ENCODE assay signal across 27 mouse cellular contexts in the genomic region with DNA sequence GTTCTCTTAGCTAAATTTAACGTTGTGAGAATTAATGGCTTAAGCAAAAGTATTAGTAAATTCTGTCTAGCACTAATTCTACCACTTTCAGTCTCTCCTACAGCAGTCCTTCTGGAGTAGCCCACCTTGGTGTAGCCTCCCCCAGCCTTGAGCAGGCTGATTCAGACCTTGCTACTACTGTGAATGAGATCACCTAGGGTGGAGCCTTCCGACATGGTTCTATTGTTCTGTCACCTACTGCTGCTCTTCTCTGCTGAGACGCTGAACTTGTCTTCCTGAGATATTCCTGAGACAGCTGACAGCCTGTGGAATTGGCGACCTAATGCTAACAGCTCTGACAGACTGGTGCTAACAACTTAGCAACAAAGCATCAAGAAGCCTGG. TPM values are rescaled to one million over a fixed set of nuclear protein-coding genes. Genes with fewer than 3 reads are reported as not detected.
DNase-seq lines count a peak whose midpoint lies in the region; ATAC-seq and TF ChIP-seq lines count a peak whose summit lies in the region.
"Had no signal": no experiment of that assay in that cellular context is flagged by ENCODE, and none has a peak within 500 bp of the region (broad histone marks: within the 10 kb centered on the region; RNA-seq: fewer than 3 reads in every experiment).

No protein-coding gene starts in this region.

- intact Hi-C loops in heart, adult 2 months (cut with DNase I) = loop anchor here (2.0 kb wide), 1 partner anchor 64 kb away; no protein-coding TSS in a partner anchor
- intact Hi-C loops in heart, postnatal 25 days (cut with DNase I) = loop anchor here (10.0 kb wide), 1 partner anchor 100 kb away; no protein-coding TSS in a partner anchor

- no peaks in the 10 kb centered on the region for H3K9me3 ChIP-seq in kidney, postnatal 0 days (replicated peaks; ENCODE audit: low read length)
- no peaks in the 10 kb centered on the region for H3K9me3 ChIP-seq in limb, embryonic 15.5 days
- H3K9me3 ChIP-seq: hindbrain, embryonic 13.5 days; megakaryocyte, embryonic 14.5 days; neural tube, embryonic 13.5 days had no signal

- H3K27me3 ChIP-seq in heart, adult 2 months (ENCODE audit: control insufficient read depth, insufficient read depth, low read length) = no peaks in the 10 kb centered on the region
- no peaks in the 10 kb centered on the region for H3K27me3 ChIP-seq in kidney, postnatal 0 days (ENCODE audit: insufficient read depth, low read length)
- no peaks in the 10 kb centered on the region for H3K27me3 ChIP-seq in limb, embryonic 15.5 days
- H3K27me3 ChIP-seq: hindbrain, embryonic 13.5 days; megakaryocyte, embryonic 14.5 days; neural tube, embryonic 13.5 days; Patski had no signal

- peak overlapping the region; percentile 21 for H3K27ac ChIP-seq in heart, adult 2 months
- H3K27ac ChIP-seq in kidney, postnatal 0 days = 0 out of 2 replicates have a peak overlapping the region, but pooled peaks have one; percentile 21
- H3K27ac ChIP-seq in limb, embryonic 15.5 days = peak overlapping the region; percentile 63; the same call in 1 of the 2 replicates
- H3K27ac ChIP-seq: hindbrain, embryonic 13.5 days; neural tube, embryonic 13.5 days had no signal

- ATAC-seq in kidney, postnatal 0 days (replicated peaks; ENCODE audit: low FRiP score, low read depth) = no peak
- ATAC-seq in limb, embryonic 15.5 days (ENCODE audit: insufficient number of reproducible peaks, low FRiP score, low TSS enrichment, low read depth) = no peak
- ATAC-seq: Patski had no signal

- no peak overlapping the region for H3K4me3 ChIP-seq in heart, adult 2 months
- no peak overlapping the region for H3K4me3 ChIP-seq in kidney, postnatal 0 days (replicated peaks; ENCODE audit: low read depth, low read length)
- H3K4me3 ChIP-seq in limb, embryonic 15.5 days = no peak overlapping the region
- H3K4me3 ChIP-seq: hindbrain, embryonic 13.5 days; megakaryocyte, embryonic 14.5 days; neural tube, embryonic 13.5 days had no signal

- peaks cover 10% of the 10 kb centered on the region for H3K4me1 ChIP-seq in heart, adult 2 months (ENCODE audit: control insufficient read depth, insufficient read depth, low read length)
- H3K4me1 ChIP-seq in kidney, postnatal 0 days (replicated peaks; ENCODE audit: insufficient read depth, low read length) = peaks cover 15% of the 10 kb centered on the region
- peaks cover 14% of the 10 kb centered on the region for H3K4me1 ChIP-seq in limb, embryonic 15.5 days
- H3K4me1 ChIP-seq: megakaryocyte, embryonic 14.5 days had no signal

- DNase-seq in embryo, embryonic 10.5 days (ENCODE audit: low spot score) = peak; percentile 13
- DNase-seq in embryo, embryonic 10 days (ENCODE audit: low spot score) = no peak
- no peak for DNase-seq in heart, adult 2 months
- no peak for DNase-seq in heart, postnatal 25 days (ENCODE audit: low spot score)
- DNase-seq in kidney, postnatal 0 days (ENCODE audit: low spot score) = no peak
- no peak for DNase-seq in kidney, postnatal 4 days
- DNase-seq in right cerebral cortex, adult 18-20 months = no peak
- DNase-seq: adrenal gland, adult 8-10 months; cerebellum, adult 9-10 months; gastrocnemius, postnatal 36 days; kidney, postnatal 10 days; lung, adult 18-20 months; midbrain, embryonic 14.5 days; thymus, adult 18-20 months; thymus, postnatal 4 days had no signal

- no peak overlapping the region for H3K4me2 ChIP-seq in kidney, postnatal 0 days (ENCODE audit: low read length)
- H3K4me2 ChIP-seq in limb, embryonic 15.5 days = no peak overlapping the region
- H3K4me2 ChIP-seq: hindbrain, embryonic 13.5 days; liver, embryonic 11.5 days; neural tube, embryonic 13.5 days had no signal

- no peak for TF ChIP-seq EP300 in heart, adult 2 months (IDR thresholded peaks at IDR 0.05; ENCODE audit: insufficient read depth, low read depth, low read length)

- 31% methylated on average over 4 of the region's 4 CpGs for whole genome bisulfite sequencing in heart, adult 2 months
- WGBS in kidney, postnatal 0 days = 52% methylated on average over 4 of the region's 4 CpGs
- WGBS in limb, embryonic 15.5 days = 43% methylated on average over 4 of the region's 4 CpGs

- TF ChIP-seq POLR2A in heart, adult 2 months (IDR thresholded peaks at IDR 0.05; ENCODE audit: insufficient read depth, low read depth, low read length) = no peak

- TF ChIP-seq CTCF in heart, adult 2 months (IDR thresholded peaks at IDR 0.05) = no peak
- TF ChIP-seq CTCF in kidney, postnatal 0 days (IDR thresholded peaks at IDR 0.05; ENCODE audit: low read depth) = no peak

- H3K36me3 ChIP-seq in heart, adult 2 months (ENCODE audit: control insufficient read depth, insufficient read depth, low read length) = no peaks in the 10 kb centered on the region
- no peaks in the 10 kb centered on the region for H3K36me3 ChIP-seq in kidney, postnatal 0 days (ENCODE audit: insufficient read depth, low read length)
- no peaks in the 10 kb centered on the region for H3K36me3 ChIP-seq in limb, embryonic 15.5 days
- H3K36me3 ChIP-seq: hindbrain, embryonic 13.5 days; neural tube, embryonic 13.5 days had no signal

- H3K79me2 ChIP-seq in heart, adult 2 months (replicated peaks; ENCODE audit: control insufficient read depth, insufficient read depth, low read length) = no peaks in the 10 kb centered on the region

- H3K9ac ChIP-seq in heart, adult 2 months (ENCODE audit: low read depth, low read length) = no peak overlapping the region
- no peak overlapping the region for H3K9ac ChIP-seq in kidney, postnatal 0 days (ENCODE audit: low read depth, low read length)
- no peak overlapping the region for H3K9ac ChIP-seq in limb, embryonic 15.5 days
- H3K9ac ChIP-seq: hindbrain, embryonic 13.5 days; neural tube, embryonic 13.5 days had no signal

RNA-seq across cellular contexts. Expression of a gene that starts 8.6 kb away (rescaled TPM):
- not detected for total RNA-seq in heart, adult 2 months (2021)
- not detected in 2 replicates for polyA plus RNA-seq in heart, adult 2 months (2012; rRNA removed)
- total RNA-seq in heart, postnatal 25 days (2021) = not detected
- 0.83 and 0.91 TPM in 2 replicates for polyA plus RNA-seq in kidney, postnatal 0 days (2015; fragmentation: Nextera tagmentation; extraction: Ambion mirVana)
- polyA plus RNA-seq in limb, embryonic 15.5 days (2015; fragmentation: Nextera tagmentation; extraction: Ambion mirVana) = 0.14 and 0.21 TPM in 2 replicates
- total RNA-seq: adrenal gland, adult 8-10 months; common myeloid progenitor, adult 5-6 weeks; gastrocnemius, postnatal 36 days; layer of hippocampus, adult 8-10 months; left cerebral cortex, postnatal 36 days had no signal
- polyA plus RNA-seq: forebrain, embryonic 11.5 days; heart, embryonic 14.5 days; hindbrain, embryonic 13.5 days; liver, embryonic 11.5 days; midbrain, embryonic 14.5 days had no signal

RNA-seq across cellular contexts. Expression of a gene that starts 37.1 kb away (rescaled TPM):
- total RNA-seq in heart, adult 2 months (2021) = 1 to 10 TPM; 1.4 to 2.0 TPM
- polyA plus RNA-seq in heart, adult 2 months (2012; rRNA removed) = 0.18 and 0.44 TPM in 2 replicates
- total RNA-seq in heart, postnatal 25 days (2021) = 1 to 10 TPM; 1.5 to 1.6 TPM
- polyA plus RNA-seq in kidney, postnatal 0 days (2015; fragmentation: Nextera tagmentation; extraction: Ambion mirVana) = 0.54 and 0.75 TPM in 2 replicates
- polyA plus RNA-seq in limb, embryonic 15.5 days (2015; fragmentation: Nextera tagmentation; extraction: Ambion mirVana) = 2.3 and 2.5 TPM in 2 replicates
- total RNA-seq: common myeloid progenitor, adult 5-6 weeks; gastrocnemius, postnatal 36 days; layer of hippocampus, adult 8-10 months; left cerebral cortex, postnatal 36 days had no signal
- polyA plus RNA-seq: intestine, embryonic 14.5 days; midbrain, embryonic 14.5 days had no signal

RNA-seq across cellular contexts. Expression of a gene that starts 43.7 kb away (rescaled TPM):
- total RNA-seq in heart, adult 2 months (2021) = 10 to 100 TPM; 27.5 to 34.3 TPM
- polyA plus RNA-seq in heart, adult 2 months (2012; rRNA removed) = 26.1 and 29.7 TPM in 2 replicates
- 10 to 100 TPM; 25.6 to 40.3 TPM for total RNA-seq in heart, postnatal 25 days (2021)
- polyA plus RNA-seq in kidney, postnatal 0 days (2015; fragmentation: Nextera tagmentation; extraction: Ambion mirVana) = 147 and 160 TPM in 2 replicates
- polyA plus RNA-seq in limb, embryonic 15.5 days (2015; fragmentation: Nextera tagmentation; extraction: Ambion mirVana) = 44.7 and 62.9 TPM in 2 replicates
- total RNA-seq: common myeloid progenitor, adult 5-6 weeks had no signal
